Mouse (Mus musculus) lung, adult 2 months (tissue): ENCODE data around the gene Wnk2. TPM values are rescaled to one million over a fixed set of nuclear protein-coding genes. Genes with fewer than 3 reads are reported as not detected.

ENCODE experiments used
- DNase-seq: peaks from one replicate; pipeline ENCODE4 v3.0.0; 2022
- H3K4me1 ChIP-seq: fragments of 200-500 bp; 2 replicates; pipeline ENCODE4 v1.6.1; 2011; ENCODE audit warnings: low read length; ENCODE audit not compliant: control insufficient read depth, insufficient read depth
- H3K4me3 ChIP-seq: fragments of 200-500 bp; replicated peaks from 2 replicates; pipeline ENCODE3; 2011; ENCODE audit warnings: low read depth, mild to moderate bottlenecking, control low read depth, low read length; ENCODE audit errors: extremely low read depth
- CTCF ChIP-seq: fragments of 200-500 bp; IDR thresholded peaks from 2 replicates; pipeline ENCODE4 v1.5.1; 2011; ENCODE audit warnings: mild to moderate bottlenecking, low read length, control low read depth; ENCODE audit not compliant: insufficient read depth
- POLR2A ChIP-seq: fragments of 200-500 bp; IDR thresholded peaks from 2 replicates; pipeline ENCODE4 v1.6.1; 2011; ENCODE audit warnings: low read depth, mild to moderate bottlenecking, control low read depth, low read length, borderline replicate concordance; ENCODE audit errors: extremely low read depth
- WGBS: fragments of 180-500 bp; shearing (Covaris S2); methylation state at CpG from one replicate; pipeline ENCODE4 v1.1.7; 2018; 5-methylcytosine and 5-hydroxymethylcytosine counted together
- polyA plus RNA-seq: library from polyadenylated mRNA; depleted of rRNA; stranded (reverse); fragments of >200 nt; gene quantifications from 2 replicates; pipeline ENCODE4 v1.2.3, GENCODE M21; 2012

The Wnk2 gene
- polyA plus RNA-seq, 1 experiment = 4.2 TPM

DNA sequence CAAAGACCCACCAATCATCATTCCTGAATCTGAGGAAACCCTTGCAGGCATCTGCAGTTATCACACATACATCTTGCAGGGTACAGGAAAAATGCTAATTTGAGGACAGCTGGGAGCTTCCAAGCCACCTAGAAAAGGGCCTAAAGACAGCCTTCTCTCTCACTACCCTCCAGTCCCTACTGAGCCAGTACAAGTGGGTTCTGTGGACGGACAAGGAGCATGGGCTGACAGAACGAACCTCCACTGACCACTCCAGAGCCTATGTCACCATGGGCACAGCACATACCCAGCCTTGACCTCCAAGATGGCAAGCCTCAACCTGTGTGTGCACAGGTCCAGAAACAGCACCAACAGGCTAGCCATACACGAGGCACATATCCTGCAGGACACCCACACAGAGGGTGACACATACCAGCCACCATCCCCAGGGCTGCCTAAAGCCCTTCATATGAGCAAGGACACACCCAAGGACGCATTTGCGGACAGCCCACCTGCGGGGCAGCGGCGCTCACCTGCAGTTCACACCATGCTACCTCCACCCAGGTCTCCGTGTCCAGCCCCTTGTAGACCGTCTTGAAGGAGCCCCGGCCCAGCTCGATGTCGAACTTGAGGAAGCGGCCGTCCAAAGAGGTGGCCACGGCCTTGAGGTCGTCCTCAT is 1.6 kb downstream of the Wnk2 start:
- WGBS = 32% methylated on average over 17 of the region's 17 CpGs
- no peak for DNase-seq
- no peak overlapping the region for H3K4me3 ChIP-seq
- no peak for TF ChIP-seq POLR2A
- no peak for TF ChIP-seq CTCF
- 0 out of 2 replicates have a peak, but pooled peaks cover 2% of the 10 kb centered on the region for H3K4me1 ChIP-seq

DNA sequence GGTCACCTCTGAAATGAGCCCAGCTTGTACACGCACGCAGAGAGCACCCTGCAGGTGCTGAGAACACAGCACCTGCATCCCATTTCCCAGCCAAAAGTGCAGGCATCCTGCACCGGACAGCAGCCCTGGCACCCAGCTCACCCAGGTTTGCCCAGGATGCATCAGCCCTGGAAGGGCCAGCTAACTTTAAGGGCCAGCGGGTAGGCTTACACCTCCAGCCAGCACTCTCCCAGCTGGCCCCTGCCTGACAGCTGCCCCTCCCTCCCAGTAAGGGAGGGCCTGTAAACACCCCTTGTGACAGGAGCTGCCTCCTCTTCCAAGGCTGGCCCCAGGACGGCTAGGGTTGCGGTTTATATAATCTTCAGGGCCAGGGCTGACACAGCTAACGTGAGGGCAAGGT is 2.4 kb downstream of the Wnk2 start:
- WGBS = 74% methylated on average over 7 of the region's 7 CpGs
- TF ChIP-seq CTCF = no peak
- no peak for TF ChIP-seq POLR2A
- no peak for DNase-seq
- 0 out of 2 replicates have a peak, but pooled peaks cover 2% of the 10 kb centered on the region for H3K4me1 ChIP-seq
- H3K4me3 ChIP-seq = no peak overlapping the region

DNA sequence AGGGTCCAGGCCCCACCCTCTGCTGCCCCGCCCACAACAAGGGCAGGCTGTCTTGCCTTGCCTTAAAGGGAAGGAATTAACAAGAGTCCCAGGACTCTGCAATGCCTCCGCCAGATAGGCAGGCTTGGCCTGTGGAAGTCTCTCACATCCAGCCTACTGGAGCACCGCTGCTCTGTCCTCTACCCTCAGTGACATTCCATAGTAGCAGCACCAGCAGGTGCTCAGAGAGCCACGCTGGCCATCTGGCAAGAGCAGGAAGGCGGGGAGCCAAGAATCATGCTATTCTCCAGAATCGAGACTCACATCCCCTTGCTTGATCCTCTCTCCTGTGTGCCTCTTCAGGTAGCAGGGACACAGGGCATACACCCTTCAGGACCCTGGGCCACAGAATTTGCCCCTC is 3.4 kb downstream of the Wnk2 start:
- 54% methylated on average over 6 of the region's 6 CpGs for WGBS
- Histone ChIP-seq H3K4me3 (no peak overlapping the region), H3K4me1 (0 out of 2 replicates have a peak, but pooled peaks cover 2% of the 10 kb centered on the region)
- no peak for DNase-seq
- no peak for TF ChIP-seq POLR2A
- TF ChIP-seq CTCF = no peak

DNA sequence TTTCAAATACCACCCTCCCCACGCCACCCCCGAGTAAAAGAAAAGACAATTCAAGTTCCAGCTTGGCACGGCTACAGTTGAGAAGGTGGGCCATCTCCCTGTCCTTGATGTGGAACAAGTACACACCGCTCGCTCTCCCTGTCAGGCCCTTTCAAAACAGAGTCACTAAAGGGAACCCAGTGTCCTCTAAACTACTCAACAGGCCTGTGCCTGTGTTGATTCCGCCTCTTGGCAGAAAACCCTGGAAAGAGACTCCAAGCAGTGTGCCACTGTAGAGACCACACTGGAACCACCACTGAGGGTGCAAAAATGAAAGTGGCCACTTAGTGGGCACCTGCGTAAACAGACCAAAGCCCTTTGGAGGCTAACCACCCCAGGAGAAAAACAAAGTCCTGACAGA is 4.5 kb downstream of the Wnk2 start:
- 0 out of 2 replicates have a peak, but pooled peaks cover 2% of the 10 kb centered on the region for H3K4me1 ChIP-seq
- no peak for DNase-seq
- 80% methylated on average over 7 of the region's 7 CpGs for WGBS
- TF ChIP-seq CTCF (no peak), POLR2A (no peak)
- no peak overlapping the region for H3K4me3 ChIP-seq

DNA sequence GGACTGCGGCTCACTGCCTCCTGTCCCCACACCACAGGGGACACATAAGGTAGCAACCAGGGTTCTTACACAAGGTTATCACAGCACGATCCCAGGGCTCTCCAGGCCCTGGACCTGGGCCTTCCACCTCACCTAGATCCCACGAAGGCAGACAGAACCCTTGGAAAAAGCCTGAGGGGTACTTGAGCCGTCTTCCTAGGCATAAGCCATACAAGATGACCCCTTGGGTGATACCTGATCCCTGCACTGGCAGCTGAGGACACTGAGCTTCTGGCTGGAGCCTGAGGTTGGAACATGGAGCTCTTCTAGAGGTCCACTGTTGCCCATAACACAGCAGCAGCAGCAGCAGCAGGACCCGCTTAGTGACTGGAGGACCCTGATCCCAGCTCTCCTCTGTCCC is 5.4 kb downstream of the Wnk2 start:
- TF ChIP-seq CTCF (no peak), POLR2A (no peak)
- WGBS = 84% methylated on average over 5 of the region's 5 CpGs
- DNase-seq = no peak
- Histone ChIP-seq H3K4me3 (no peak overlapping the region), H3K4me1 (0 out of 2 replicates have a peak, but pooled peaks cover 2% of the 10 kb centered on the region)

DNA sequence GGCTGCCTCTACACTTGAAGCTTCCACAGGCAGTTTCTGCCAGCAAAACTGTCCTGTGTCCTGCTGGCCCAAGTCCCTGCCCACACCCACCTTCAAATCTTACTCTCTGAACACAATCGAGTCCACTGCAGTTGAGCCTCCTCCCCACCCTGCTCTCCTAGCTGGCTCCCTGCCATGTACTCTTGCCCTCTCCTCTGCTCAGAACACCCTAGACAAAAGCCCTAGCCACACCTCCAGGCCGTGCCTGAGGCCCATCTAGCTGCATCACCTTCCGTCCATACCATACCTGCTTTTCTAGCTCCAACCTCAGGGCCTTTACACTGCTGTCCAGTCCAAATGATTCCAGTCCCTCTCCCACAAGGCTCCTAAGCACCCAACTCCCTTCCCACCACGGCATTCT is 7.2 kb downstream of the Wnk2 start:
- TF ChIP-seq POLR2A (no peak), CTCF (no peak)
- WGBS = 51% methylated on average over 4 of the region's 4 CpGs
- H3K4me1 ChIP-seq = no peaks in the 10 kb centered on the region
- H3K4me3 ChIP-seq = no peak overlapping the region
- no peak for DNase-seq

DNA sequence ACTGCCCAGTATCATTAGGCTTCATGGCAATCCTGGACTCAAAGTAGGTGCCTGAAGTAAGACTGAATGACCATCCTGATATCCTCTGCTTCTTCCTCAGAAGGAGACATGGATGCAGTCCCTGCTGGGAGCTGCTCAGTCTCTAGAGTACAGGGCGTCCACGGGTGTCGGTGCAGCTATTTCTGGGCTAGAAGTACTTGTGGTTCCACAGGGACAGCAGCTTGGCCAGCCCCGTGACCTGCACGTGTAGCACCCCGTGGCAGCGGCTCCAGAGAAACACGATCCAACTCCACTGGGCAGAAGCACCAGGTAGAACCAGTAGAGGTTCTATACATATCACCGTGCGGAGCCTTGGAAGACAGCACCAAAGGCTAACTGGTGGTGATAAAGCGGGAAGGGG is 13.3 kb downstream of the Wnk2 start:
- TF ChIP-seq POLR2A = no peak
- no peak for TF ChIP-seq CTCF
- WGBS = 88% methylated on average over 11 of the region's 11 CpGs
- no peak overlapping the region for H3K4me3 ChIP-seq
- DNase-seq = no peak
- H3K4me1 ChIP-seq = no peaks in the 10 kb centered on the region

DNA sequence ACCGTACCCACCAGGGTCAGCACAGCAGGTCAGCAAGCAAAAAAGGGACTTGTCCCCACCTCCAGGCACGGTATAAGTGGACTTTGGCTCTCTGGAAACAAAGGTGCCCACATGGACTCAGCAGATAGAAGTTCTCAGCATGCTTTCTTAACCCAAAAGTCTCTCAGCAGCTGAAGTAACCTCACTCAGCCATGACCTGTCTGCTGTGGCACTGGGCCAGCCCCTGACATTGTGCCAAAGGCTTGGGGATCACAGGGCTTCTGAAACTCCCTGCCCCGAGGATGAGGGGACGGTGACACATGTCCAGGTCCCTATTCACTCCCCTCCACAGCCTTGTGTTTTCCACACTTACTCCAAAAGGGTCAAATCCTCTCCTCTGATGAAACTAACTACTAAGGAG is 14.7 kb downstream of the Wnk2 start:
- no peak for DNase-seq
- TF ChIP-seq POLR2A (no peak), CTCF (no peak)
- Histone ChIP-seq H3K4me3 (no peak overlapping the region), H3K4me1 (no peaks in the 10 kb centered on the region)
- 68% methylated on average over 4 of the region's 4 CpGs for WGBS

DNA sequence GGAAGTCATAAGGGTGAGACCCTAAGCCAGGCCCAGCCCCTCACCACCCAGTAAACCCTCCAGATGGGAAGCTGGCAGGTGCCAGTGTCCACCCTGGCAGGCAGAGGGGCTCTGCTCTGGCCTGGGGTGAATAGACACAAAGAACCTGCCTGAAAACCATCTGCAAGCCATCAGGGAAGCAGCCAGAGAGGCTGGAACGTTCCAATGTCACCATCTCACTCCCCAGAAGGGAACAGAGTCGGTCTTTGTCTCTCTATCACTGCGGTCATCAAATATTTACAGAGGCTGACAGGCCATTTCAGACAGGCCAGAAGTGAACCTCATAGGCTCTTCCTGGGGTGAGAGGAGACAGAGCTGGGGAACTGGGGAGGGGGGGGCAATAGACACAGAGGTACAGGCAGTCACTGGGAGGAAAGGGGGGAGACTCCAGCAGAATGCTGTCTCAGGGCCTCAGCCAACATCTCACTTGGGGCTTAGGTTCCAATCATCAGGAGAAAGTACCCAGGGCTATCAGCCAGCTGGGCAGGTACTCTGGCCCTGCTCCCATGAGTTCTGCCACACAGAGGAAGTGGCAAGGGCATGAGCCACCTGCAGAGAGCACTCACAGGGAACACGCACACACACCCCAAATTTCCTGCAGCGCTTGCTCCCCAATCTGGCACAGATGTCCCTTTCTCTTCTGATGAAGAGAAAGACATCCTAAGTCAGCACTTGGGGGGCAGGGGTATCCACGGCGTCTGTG is 15.7 kb downstream of the Wnk2 start:
- H3K4me1 ChIP-seq = no peaks in the 10 kb centered on the region
- WGBS = 49% methylated on average over 7 of the region's 7 CpGs
- no peak overlapping the region for H3K4me3 ChIP-seq
- no peak for DNase-seq
- no peak for TF ChIP-seq CTCF
- TF ChIP-seq POLR2A = no peak
